Mouse (Mus musculus): Measurements from ENCODE around the gene Bmp3. TPM values are rescaled to one million over a fixed set of nuclear protein-coding genes. Genes with fewer than 3 reads are reported as not detected.

Bmp3 gene
- polyA plus RNA-seq (2012; rRNA removed; ENCODE audit: low replicate concordance): 8.8 and 37.1 TPM in 2 replicates

DNA sequence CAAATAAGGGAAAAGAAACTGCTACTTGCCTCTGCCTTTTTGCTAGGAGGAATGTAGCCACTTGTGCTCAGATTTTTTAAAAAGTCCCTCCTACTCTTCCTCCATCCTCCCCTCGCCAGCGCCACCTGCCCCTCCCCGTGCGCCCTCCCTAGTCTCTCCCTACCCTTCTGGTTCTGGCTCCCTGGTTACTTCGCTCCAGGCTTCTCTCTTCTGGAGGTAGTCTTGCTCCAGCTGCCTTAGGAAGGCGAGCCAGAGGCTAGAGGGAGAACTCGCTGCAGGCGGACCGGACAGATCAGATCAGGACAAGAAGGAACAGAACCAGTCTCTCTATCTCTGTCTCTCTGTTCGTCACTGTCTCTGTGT is at the start of gene Bmp3:
TSS of gene Bmp3 (plus strand) at position 152 of the 363 bp plus-strand sequence.

Other genes starting within 250 kb of the Bmp3 start
- 0.17 and 0.53 TPM in 2 replicates for gene Prkg2, start 182.9 kb downstream of the Bmp3 start, polyA plus RNA-seq (2012; rRNA removed; ENCODE audit: low replicate concordance)

All from subcutaneous adipose tissue, adult 2 months (tissue).